Mouse (Mus musculus) MEL (cell line): Measurements from ENCODE around the gene Tmem237.

Experiments used
- BHLHE40 ChIP-seq: IDR thresholded peaks from 2 replicates; pipeline ENCODE4 v1.6.1; 2012; ENCODE audit warnings: low read depth, mild to moderate bottlenecking, inconsistent platforms, low read length, improper control_type of control experiment, borderline replicate concordance
- CHD2 ChIP-seq: IDR thresholded peaks from 2 replicates; pipeline ENCODE4 v1.6.1; 2011; ENCODE audit warnings: low read length, improper control_type of control experiment
- CTCF ChIP-seq, 3 experiments: IDR thresholded peaks in 2 of 3; conservative IDR thresholded peaks in 1 of 3; 2 replicates each; pipeline ENCODE4 v1.5.1; 2011 to 2012; ENCODE audit warnings: low read length in 3 of 3, low read depth in 2 of 3, mild to moderate bottlenecking in 2 of 3, improper control_type of control experiment in 1 of 3, inconsistent platforms in 1 of 3, mixed read lengths in 1 of 3, moderate library complexity in 1 of 3; ENCODE audit not compliant: control insufficient read depth in 1 of 3, insufficient read depth in 1 of 3, poor library complexity in 1 of 3, severe bottlenecking in 1 of 3
- EP300 ChIP-seq, 2 experiments: IDR thresholded peaks; 2 replicates each; pipeline ENCODE4 v1.6.1; 2011; ENCODE audit warnings: improper control_type of control experiment in 2 of 2, low read length in 2 of 2, low read depth in 1 of 2, mild to moderate bottlenecking in 1 of 2
- ETS1 ChIP-seq: IDR thresholded peaks from 2 replicates; pipeline ENCODE4 v1.6.1; 2012; ENCODE audit warnings: low read depth, mild to moderate bottlenecking, inconsistent platforms, low read length, improper control_type of control experiment, moderate library complexity
- HCFC1 ChIP-seq: IDR thresholded peaks from 2 replicates; pipeline ENCODE4 v1.6.1; 2012; ENCODE audit warnings: low read depth, mild to moderate bottlenecking, inconsistent platforms, low read length, improper control_type of control experiment, moderate library complexity
- KAT2A ChIP-seq: conservative IDR thresholded peaks from 2 replicates; pipeline ENCODE4 v1.6.1; 2012; ENCODE audit warnings: low read depth, low read length, improper control_type of control experiment, inconsistent platforms
- MAX ChIP-seq: IDR thresholded peaks from 2 replicates; pipeline ENCODE4 v1.6.1; 2011; ENCODE audit warnings: low read length, improper control_type of control experiment
- NELFE ChIP-seq: IDR thresholded peaks from 2 replicates; pipeline ENCODE4 v1.6.1; 2011; ENCODE audit warnings: low read depth, low read length, improper control_type of control experiment
- TAL1 ChIP-seq: IDR thresholded peaks from 2 replicates; pipeline ENCODE4 v1.6.1; 2012; ENCODE audit warnings: mild to moderate bottlenecking, inconsistent platforms, low read length, moderate library complexity, mixed read lengths
- UBTF ChIP-seq: IDR thresholded peaks from 2 replicates; pipeline ENCODE4 v1.6.1; 2012; ENCODE audit warnings: low read depth, mild to moderate bottlenecking, inconsistent platforms, low read length, improper control_type of control experiment, moderate library complexity, borderline replicate concordance; ENCODE audit not compliant: insufficient read depth
- USF1 ChIP-seq: IDR thresholded peaks from 2 replicates; pipeline ENCODE4 v1.6.1; 2014; ENCODE audit warnings: low read depth, mild to moderate bottlenecking, inconsistent platforms, low read length, improper control_type of control experiment, moderate library complexity
- USF2 ChIP-seq, 2 experiments: IDR thresholded peaks; 2 replicates each; pipeline ENCODE4 v1.6.1; 2011 to 2012; ENCODE audit warnings: improper control_type of control experiment in 2 of 2, low read length in 2 of 2, borderline replicate concordance in 1 of 2, inconsistent platforms in 1 of 2, low read depth in 1 of 2, mild to moderate bottlenecking in 1 of 2; ENCODE audit not compliant: insufficient read depth in 1 of 2
- ZC3H11A ChIP-seq: IDR thresholded peaks from 2 replicates; pipeline ENCODE4 v1.6.1; 2012; ENCODE audit warnings: low read depth, mild to moderate bottlenecking, inconsistent platforms, low read length, improper control_type of control experiment

DNA sequence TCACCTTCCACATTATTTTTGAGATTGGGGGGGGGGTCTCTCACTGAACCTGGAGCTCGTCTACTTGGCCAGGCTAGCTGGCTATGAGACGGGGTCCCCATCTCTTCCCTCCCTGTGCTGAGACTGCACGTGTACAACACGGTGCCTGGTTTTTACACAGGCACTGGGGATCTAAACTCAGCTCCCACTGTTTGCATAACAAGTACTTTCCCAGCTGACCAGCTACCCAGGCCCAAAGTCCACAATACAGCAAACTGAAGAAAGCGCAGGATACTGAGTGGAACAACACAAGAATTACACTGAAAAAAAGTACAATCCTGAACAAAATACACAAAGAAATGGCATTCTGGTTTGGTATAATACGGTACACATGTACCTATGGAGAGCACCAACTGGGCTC is 18.1 kb downstream of the Tmem237 start:
- TF ChIP-seq HCFC1 (no peak), KAT2A (no peak), USF1 (no peak), EP300 (IDR thresholded peaks at IDR 0.05; ENCODE audit: low read depth in 1 of 2, low read length in 2 of 2) (no peak), ETS1 (no peak), TAL1 (no peak), CHD2 (no peak), CTCF (IDR thresholded peaks at IDR 0.05 in 2 of 3, conservative IDR thresholded peaks at IDR 0.05 in 1 of 3; ENCODE audit: control insufficient read depth in 1 of 3, insufficient read depth in 1 of 3, low read depth in 2 of 3, low read length in 3 of 3, poor library complexity in 1 of 3, severe bottlenecking in 1 of 3) (no peak), ZC3H11A (no peak), NELFE (no peak), MAX (no peak), USF2 (IDR thresholded peaks at IDR 0.05; ENCODE audit: borderline replicate concordance in 1 of 2, insufficient read depth in 1 of 2, low read depth in 1 of 2, low read length in 2 of 2) (no peak), UBTF (no peak), BHLHE40 (no peak)
